Mouse (Mus musculus): Measurements from ENCODE around the gene Mapt.

Mapt gene

GRCm38 (mm10) chr11:104279049-104279448 is 47.9 kb downstream of the Mapt start:
- no peak for DNase-seq

- no peak for DNase-seq
Measured at GRCm38 (mm10) chr11:104279538-104279937, 48.3 kb downstream of the Mapt start.

- DNase-seq, result no peak
Measured at GRCm38 (mm10) chr11:104281501-104281900, 50.3 kb downstream of the Mapt start.

- DNase-seq, result no peak
Measured at GRCm38 (mm10) chr11:104287113-104287512, 55.9 kb downstream of the Mapt start.

- DNase-seq, result peak; percentile 80
Measured at GRCm38 (mm10) chr11:104288835-104289198, 57.6 kb downstream of the Mapt start.

GRCm38 (mm10) chr11:104289199-104290031 is 58.2 kb downstream of the Mapt start:
- peak; percentile 64 for DNase-seq

- no peak for DNase-seq
Measured at GRCm38 (mm10) chr11:104292443-104293220, 61.4 kb downstream of the Mapt start.

GRCm38 (mm10) chr11:104293241-104293640 is 62.1 kb downstream of the Mapt start:
- no peak for DNase-seq

GRCm38 (mm10) chr11:104295145-104295544 is 64.0 kb downstream of the Mapt start:
- no peak for DNase-seq

- no peak for DNase-seq
Measured at GRCm38 (mm10) chr11:104295656-104296055, 64.5 kb downstream of the Mapt start.

GRCm38 (mm10) chr11:104297671-104298070 is 66.5 kb downstream of the Mapt start:
- no peak for DNase-seq

- peak; percentile 78 for DNase-seq
Measured at GRCm38 (mm10) chr11:104302628-104303027, 71.4 kb downstream of the Mapt start.

- no peak for DNase-seq
Measured at GRCm38 (mm10) chr11:104303088-104303960, 72.1 kb downstream of the Mapt start.

GRCm38 (mm10) chr11:104305711-104306110 is 74.5 kb downstream of the Mapt start:
- DNase-seq, result no peak

GRCm38 (mm10) chr11:104306483-104306882 is 75.3 kb downstream of the Mapt start:
- no peak for DNase-seq

GRCm38 (mm10) chr11:104307136-104307535 is 75.9 kb downstream of the Mapt start:
- DNase-seq, result no peak

GRCm38 (mm10) chr11:104309377-104310225 is 78.4 kb downstream of the Mapt start:
- DNase-seq, result no peak

GRCm38 (mm10) chr11:104310226-104310887 is 79.2 kb downstream of the Mapt start:
- no peak for DNase-seq

- DNase-seq, result no peak
Measured at GRCm38 (mm10) chr11:104311643-104312042, 80.5 kb downstream of the Mapt start.

- peak; percentile 71 for DNase-seq
Measured at GRCm38 (mm10) chr11:104315703-104316102, 84.5 kb downstream of the Mapt start.

GRCm38 (mm10) chr11:104316685-104317400 is 85.7 kb downstream of the Mapt start:
- DNase-seq, result no peak
